Mouse (Mus musculus) layer of hippocampus, postnatal 10 days (tissue): Measurements from ENCODE around the gene Mrpl48. TPM values are rescaled to one million over a fixed set of nuclear protein-coding genes. Genes with fewer than 3 reads are reported as not detected.
"Not testable (repeated sequence)": the region's sequence is repeated elsewhere in the genome, so short reads cannot be mapped to it uniquely, and the experiment has no call there.

ENCODE experiments used
- DNase-seq, 2 experiments: peaks; one replicate each; pipeline ENCODE4 v3.0.0; 2021; ENCODE audit warnings: low spot score in 2 of 2
- total RNA-seq, 2 experiments: library from RNA; stranded (reverse); gene quantifications; 2 replicates each; pipeline ENCODE4 v1.2.3; 2021

Mrpl48 gene
- total RNA-seq, 2 experiments from 2014 or later, result 54.8 to 55.3 TPM

DNA sequence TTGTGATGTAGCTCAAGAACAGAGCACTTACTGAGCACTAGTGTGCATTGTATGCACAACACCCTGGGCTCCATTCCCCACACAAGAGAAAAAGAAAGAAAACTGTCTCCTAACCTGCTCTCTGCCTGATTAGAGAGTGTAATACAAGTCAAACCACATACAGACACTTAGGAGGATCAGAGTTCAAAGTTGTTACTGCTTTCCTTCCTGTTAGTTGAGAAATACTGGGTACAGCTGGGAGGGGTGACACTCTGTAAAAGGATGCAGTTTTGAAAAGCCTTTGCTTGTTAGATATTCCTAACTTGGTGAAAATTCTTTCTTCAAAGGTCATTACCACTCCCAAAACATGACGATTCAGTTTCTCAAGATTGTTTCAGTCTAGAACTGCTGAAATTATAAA lies 18.3 kb downstream of the Mrpl48 start:
- DNase-seq, result no peak

DNA sequence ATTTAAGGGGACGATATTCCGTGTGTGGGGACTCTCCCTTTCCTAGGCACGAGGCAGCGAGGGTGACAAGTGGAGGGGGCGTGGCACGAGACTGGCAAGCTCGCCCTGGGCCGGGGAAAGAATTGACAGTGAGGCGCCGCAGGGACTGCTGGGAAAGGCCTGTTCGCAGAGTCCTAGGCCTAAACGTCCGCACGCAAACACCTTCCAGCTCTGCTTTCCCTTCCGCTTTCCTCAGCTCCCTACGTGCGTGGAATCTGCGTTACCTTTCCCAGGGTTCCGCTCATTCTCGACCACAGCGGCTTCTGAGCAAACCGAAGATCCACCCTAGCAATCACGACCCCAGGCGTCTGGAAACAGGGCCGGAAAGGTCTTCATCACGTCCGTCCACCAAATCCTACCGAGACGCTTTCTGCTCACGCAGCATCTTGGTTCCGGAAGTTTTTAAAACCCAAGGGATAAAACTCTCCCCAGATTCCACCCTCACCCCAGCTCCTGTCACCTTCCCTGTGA lies 25.3 kb downstream of the Mrpl48 start:
- peak; percentile 90 to 92 for DNase-seq

DNA sequence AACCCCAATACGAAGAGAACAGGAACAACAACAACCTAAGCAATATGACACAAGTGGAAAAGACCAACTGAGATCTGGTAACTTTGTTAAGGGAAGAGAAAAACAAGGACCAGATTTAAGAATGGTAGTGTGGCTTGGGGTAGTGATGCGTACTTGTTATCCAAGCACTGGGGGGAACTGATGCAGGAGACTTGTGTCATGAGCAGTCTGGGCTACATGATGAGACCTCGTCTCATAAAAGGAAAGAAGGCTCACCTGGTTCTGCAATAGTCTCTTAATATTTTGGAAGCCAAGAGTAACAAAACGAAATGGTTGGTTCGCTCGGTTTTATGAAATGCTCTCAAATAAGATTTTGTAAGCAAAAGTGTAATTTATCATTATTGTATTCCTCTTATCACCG lies 25.9 kb downstream of the Mrpl48 start:
- no peak for DNase-seq

DNA sequence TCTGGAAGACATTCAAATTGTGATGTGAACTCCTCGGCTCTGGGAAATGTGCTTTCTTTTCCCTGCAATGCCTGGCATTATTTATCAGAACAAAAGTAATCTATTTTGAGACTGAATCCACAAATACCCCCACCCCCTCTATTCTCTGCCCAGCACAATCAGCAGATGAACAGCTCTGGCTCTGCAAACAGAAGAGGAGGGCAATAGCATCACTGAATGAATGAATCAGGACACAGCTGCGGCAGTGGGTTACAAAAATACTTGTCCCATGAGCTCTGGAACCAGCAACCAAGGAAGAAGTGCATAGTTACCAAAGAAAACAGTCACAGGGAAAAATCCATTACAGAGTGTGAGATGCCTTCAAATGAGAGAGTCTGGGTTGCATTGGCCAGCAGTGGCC lies 29.3 kb downstream of the Mrpl48 start:
- DNase-seq, result no peak

DNA sequence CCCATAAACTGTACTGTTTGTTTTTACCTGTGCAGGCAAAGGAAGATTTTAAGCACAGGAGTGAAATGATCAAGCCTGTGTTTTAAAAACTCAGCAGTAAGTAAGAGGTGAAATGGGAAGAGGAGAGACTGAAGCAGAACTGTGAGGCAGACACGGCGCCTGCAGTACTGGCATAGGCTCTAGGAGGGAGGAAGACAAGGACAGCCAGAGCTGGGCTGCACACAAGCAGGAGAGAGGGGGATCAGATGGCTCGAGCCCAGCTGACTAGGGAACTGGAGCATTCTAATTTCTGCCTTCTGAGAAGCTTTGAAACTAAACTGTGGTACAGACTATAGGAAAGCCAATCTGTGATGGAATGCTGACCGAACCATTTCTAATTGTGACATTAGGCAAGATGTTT lies 35.4 kb downstream of the Mrpl48 start:
- DNase-seq, result no peak

DNA sequence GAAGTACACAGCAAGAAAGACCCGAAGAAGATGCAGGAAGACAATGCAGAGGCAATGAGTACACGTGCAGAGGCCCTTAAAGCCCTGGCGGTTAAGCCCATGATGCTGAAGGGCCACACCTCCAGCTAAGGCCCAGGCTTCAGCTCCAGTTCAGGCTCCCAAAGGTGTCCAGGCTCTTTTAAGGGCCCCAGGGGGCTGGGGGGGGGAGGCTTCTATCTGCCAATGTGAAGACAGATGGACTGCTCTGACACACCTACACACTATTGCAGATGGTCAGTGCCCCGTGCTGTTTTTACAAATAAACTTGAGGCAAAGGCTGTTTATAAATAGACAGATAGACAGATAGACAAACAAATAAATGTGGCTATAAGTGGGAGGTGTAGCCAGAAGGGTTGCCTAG lies 36.0 kb downstream of the Mrpl48 start:
- no peak for DNase-seq

DNA sequence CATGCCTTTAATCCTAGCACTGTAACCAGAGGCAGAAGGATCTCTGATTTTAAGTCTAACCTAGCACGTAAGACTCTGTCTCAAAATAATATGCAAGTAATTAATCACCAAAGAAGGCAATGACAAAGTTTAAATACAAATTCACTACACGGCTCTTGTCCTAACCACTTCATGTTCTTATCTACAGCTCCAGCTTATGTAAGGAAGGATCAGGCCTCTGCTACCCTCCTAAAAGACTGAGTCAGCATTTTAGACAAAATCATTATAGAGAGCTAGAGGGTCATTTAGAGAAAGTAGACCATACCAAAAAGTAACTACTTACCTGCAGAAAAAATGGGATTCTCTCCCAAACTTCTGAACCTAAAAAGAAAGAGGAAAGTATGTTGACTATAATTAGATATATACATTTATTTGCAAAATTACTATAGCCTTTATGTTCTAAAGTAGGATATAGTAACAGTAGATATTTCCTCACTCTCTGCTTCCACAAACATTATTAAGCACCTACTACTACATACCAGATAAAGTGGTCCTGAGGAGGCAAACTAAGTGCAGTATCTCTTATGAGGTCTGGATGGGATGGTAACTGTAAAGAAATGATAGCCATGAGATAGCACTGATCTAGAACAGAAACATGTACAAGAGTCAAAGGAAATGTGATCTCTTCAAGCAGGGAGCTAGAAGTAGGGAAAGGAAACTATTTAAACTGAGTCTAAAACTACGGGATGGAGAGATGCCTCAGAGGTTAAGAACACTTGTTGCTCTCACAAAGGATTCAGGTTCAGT lies 37.0 kb downstream of the Mrpl48 start:
- no peak for DNase-seq

DNA sequence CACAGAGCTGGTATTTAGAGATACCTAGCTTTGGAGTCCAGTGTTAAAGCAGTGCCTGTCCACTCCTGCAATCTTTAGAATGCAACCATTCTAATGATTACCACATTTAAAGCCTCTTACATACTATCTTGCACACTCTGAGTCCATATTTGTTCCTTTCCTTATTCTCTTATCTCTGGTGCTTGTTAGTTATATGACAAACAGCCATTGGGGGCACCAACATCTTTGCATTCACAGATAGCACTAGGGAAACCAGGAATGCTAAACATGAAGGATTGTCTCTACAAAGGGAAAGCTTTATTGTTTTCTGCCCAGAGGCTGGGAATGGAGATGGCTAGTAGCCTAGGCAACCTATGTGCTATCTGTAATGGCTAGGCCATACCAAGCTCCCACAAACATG lies 38.2 kb downstream of the Mrpl48 start:
- no peak for DNase-seq

DNA sequence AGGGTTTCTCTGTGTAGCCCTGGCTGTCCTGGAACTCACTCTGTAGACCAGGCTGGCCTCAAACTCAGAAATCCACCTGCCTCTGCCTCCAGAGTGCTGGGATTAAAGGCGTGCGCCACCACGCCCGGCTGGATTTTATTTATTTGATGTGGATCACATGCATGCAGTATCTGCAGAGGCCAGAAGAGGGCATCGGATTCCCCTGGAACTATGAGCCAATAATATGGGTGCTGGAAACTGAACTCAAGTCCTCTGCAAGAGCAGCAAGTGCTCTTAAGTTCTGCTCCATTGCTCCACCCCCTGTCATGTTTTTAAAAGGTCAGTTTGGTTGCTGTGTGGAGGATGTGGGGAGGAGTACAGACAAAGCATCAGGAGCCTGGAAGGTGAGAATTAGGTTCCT lies 40.9 kb downstream of the Mrpl48 start:
- not testable (repeated sequence) for DNase-seq

DNA sequence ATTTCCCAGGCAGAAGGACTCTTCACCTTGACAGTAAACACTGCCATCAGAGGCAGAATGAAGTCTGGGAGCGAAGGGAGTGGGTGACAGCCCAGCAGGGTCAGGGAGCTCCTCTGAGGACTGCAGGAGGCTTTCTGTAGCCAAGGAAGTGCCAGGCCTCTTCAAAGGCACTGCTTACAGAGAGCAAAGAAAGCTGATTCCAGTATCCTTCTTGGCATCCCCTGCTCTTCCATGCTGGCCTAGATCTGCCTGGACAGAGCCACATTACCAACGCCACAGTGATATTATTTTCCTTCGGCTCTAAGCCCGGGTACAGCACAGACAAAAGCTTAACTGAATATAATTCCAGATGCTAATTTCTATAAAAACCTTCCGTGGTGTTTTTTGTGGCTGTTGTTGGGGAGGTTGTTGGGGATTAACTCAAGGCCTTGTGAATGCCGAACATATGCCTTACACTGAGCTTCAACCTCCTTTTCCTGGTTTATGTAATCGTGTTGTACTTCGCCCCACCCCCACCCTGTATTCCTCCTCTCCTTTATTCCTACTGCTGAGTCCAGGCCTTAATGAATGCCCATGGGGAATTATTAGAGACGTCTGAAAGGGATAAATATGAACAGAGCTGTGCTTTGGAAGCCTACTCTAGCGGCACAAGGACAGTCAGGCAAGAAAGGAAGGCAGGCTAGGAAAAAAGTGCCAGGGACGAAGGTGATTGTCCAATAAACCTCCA lies 46.1 kb downstream of the Mrpl48 start:
- DNase-seq, result no peak

DNA sequence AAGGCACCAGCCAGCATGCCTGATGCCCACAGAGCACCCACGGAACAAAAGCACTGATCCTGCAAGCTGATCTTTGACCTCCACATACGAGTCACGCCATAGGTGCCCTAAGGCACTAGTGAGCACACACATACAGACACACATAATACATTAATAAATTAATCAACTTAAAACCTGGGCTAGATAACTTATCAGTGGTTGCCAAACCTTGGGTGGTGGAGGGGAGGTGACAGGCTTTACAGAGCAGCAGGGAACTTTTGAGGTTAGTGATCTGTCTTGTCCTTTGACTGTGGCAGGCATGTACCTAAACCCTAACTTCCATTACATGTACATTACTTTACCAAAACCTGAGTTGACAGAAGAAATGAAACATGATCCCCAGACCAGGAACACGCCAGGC lies 48.8 kb downstream of the Mrpl48 start:
- DNase-seq, result no peak

DNA sequence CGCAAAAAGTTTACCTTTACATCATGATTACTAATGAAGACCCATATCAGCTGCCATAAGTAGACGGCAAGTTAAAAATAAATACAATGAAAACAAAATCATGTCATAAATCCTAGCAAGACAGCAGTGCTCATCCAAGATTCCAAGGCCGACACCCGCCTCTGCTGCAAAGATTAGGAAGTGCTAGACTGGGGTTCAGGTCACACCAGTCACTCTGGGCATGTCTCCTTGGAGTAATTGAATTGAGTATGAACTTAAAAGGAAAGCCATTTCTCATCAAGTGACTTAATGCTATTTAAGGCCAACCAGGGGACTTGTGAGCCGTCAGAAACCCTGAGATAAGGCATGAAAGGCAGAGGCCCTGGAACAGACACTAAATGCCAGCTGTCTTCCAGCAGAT lies 50.9 kb downstream of the Mrpl48 start:
- DNase-seq, result no peak

DNA sequence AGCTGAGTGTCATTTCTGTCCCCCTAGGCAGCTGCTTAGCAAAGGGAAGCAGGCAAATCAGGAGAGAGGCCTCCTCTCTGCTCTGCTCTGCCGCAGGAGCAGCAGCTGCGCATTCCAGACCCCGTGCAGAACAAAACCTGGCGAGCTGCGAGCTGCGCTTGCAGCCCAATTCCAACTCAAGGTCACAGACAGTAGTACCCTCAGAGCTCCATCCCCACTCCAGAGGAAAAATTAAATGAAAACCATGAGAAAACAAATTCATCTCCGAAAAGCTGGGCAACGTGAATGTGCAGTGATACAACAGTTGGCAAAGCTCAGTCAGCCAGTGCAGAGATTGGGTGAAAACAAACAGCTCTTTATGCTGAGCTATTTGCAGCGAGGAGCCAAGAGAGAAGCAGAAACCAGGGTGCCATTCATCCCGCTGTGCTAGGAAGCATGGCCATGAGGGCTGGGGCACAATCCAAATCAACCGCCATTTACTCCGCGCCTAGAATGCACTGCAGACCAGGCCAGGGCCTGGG lies 52.6 kb downstream of the Mrpl48 start:
- DNase-seq, result peak; percentile 64 to 67

DNA sequence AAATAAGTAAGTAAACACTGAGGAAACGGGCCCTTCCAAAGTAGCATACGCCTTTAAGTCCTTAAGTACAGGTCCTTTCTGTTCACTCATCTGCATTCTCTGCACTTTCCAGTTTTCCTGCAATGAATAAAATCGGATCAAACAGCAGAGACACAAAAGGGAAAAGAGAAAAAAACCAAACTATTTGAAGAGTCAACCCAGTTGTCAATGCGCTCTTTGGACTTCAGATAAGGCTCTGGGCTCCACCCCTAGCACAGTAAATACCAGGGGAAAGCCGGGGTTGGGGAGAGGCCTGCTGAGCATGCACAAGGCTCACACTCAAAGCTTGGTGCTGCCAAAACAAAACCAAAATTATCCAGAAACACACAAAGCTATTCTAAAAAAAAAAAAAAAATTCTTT lies 53.2 kb downstream of the Mrpl48 start:
- DNase-seq, result peak; percentile 17 to 24

DNA sequence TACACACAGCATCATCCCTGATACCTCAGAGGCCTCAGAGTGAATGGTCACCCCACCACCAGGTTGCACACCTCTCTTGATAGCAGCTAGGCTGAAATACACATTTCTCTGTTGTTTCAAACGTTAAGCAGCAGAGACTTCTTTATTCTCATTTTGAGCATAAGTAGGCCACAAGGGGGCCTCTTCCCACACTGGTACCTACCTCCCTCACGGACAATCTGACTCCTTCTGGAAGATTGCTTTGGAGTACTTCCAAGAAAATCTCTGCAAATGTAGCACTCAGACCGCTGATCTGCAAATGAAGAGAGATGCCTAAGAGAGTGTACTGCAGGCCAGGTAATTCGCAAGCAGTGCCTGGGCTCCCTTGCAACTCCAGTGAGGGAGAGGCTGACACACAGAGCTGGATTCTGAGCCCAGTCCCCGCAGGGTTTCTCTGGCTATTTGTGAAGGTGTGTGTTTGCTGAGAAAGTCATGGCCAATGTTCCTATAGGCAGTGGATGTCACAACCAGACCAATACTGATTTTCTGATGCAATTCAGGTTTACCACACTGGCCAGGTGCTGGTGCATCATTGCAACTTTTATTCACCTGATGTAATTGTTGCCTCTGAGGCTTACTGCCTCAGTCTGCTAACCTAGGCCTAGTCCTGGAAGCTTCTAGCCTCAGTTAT lies 57.6 kb downstream of the Mrpl48 start:
- DNase-seq, result peak; percentile 20 to 42

DNA sequence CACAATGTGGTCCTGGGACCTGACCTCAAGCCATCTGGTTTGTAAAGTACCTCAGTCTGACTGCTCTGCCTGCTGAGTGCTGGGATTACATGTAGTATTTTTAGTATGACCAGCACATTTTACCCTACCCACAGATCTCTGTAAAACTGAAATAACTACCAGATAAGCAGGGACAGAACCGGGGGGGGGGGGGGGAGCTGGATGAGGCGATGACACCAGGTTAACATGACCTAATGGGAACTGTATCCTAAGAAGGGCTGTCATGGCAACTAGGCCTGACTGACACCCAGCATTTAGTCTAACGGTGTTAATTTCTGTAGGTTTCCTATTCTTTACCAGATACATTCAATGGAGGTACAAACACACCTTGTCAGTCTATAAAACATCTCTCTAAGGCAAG lies 58.3 kb downstream of the Mrpl48 start:
- no peak for DNase-seq

DNA sequence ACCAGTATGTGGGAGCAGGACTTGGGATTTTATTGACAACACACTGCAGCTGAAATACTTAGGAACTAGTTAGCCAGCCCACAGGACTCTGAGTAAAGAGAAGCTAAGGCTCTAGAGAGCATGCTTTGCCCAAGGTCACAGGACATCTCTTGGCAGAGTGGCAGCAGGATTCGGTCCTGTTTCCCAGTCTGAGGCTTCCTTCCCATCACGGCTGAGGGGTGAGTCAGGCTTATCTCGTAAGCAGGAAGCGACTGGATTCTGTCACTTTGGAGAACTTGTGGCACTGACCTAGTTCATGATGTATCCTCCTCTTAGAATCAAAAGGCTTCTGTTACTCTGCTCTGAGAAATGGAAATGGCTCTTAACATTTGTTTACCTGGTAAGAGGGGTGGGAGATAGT lies 60.5 kb downstream of the Mrpl48 start:
- no peak for DNase-seq

DNA sequence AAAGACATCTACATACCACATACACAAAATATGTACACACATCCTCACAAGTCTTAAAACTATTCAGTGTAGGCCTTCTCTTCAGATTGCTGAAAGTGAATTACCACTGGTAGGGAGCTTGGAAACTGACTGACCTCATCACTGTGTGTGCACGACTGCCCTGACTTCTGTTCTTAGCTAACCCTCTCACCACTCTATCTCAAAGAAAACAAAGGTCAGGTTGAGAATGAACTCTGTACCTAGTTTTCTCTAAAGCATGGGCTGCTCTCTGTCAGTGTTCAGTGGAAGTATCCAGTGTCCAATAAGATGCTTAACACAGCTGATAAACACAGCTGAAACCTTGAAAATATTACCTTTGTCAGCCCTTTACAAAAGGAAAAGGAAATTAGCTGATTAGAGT lies 63.7 kb downstream of the Mrpl48 start:
- no peak for DNase-seq

DNA sequence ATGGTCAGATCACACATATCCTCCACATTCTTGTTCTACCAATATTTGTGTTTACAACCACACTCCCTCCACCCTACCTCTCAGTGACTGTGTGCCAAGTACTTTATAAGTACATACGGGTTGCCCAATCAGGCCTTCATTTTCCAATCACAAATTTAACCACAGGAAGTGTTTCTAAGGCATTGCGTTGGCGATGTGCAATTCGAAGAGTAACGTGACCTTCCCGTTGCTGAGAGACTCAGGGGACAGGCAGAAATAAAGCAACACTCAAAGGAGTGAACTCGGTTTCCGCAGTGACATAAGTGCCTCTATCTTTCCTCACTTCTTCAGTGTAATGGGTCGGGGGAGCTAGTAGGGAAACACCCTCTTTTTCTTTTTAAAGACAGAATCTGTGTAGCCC lies 68.6 kb downstream of the Mrpl48 start:
- DNase-seq, result no peak

DNA sequence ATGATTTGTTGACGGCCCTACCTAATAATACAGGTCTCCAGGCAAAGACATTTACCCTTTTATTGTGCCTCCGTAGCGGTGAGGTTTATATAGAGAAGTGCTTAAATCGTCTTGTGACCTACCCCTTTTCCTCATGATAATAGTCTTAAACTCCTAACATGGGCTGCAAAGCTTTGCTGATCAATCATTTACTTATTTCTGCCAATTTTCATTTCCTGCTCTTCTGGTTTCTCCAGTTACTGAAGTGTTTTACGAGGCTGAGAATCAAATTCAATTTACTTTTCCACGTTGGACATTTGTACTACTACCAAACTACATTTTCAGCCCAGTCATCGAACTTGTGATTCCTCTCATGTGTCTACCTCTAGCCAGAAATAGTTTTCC lies 70.6 kb downstream of the Mrpl48 start:
- DNase-seq, result no peak

DNA sequence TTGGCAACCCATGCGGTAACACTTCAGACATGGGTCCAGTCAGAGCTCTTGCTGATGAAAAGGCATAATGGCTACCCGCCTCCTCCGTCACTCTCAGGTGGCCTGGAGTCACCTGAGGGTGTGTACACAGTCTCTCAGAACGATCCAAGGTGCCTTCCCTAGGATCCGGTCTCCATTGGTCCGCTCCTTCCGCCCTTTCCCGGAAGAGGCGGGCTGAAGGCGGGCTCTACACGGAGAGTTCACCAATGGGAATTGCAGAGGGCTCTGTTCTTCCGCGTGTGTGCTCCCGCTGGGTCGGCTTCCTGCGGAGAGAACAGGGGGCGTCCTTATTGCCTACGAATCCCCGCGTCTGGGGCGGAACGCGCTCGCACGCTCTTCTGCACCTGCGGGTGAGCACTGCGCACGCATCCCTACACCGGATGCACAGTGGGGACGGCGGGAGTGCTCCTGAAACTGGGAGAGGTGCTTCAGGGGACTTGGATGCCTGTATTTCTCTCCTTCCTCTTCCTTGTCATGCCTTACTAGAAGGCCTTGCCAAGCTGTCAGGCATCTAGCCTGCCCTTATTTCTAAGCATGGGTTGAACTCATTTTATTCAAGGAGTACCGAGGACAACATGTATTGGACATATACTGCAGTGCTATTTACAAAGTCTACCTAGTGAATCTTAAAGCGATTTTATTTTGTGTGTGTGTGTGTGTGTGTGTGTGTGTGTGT lies 71.1 kb downstream of the Mrpl48 start, which contains the start of gene Coa4:
TSS of gene Coa4 (plus strand) at position 268 of the 715 bp plus-strand sequence.
- peak; percentile 78 to 88 for DNase-seq
